ENCODE assay signal across 9 mouse cellular contexts in genomic region chr2:109677221-109678089, GRCm38 (mm10). TPM values are rescaled to one million over a fixed set of nuclear protein-coding genes. Genes with fewer than 3 reads are reported as not detected.
DNase-seq lines count a peak whose midpoint lies in the region; ATAC-seq lines count a peak whose summit lies in the region.
"Had no signal": no experiment of that assay in that cellular context is flagged by ENCODE, and none has a peak within 500 bp of the region (broad histone marks: within the 10 kb centered on the region; RNA-seq: fewer than 3 reads in every experiment).

No protein-coding gene starts in this region.

- no peak overlapping the region for H3K27ac ChIP-seq in lung, embryonic 16.5 days (ENCODE audit: low read length)
- no peak overlapping the region for H3K27ac ChIP-seq in limb, embryonic 13.5 days

- H3K4me3 ChIP-seq in lung, embryonic 16.5 days (ENCODE audit: low read length): peak overlapping the region; percentile 28
- H3K4me3 ChIP-seq in limb, embryonic 13.5 days: peak overlapping the region; percentile 49
- H3K4me3 ChIP-seq: erythroblast, embryonic 14.5 days had no signal

- WGBS in lung, embryonic 16.5 days: under 1% methylated on average over 50 of the region's 50 CpGs
- WGBS in limb, embryonic 13.5 days: under 1% methylated on average over 48 of the region's 50 CpGs

- H3K27me3 ChIP-seq in lung, embryonic 16.5 days (ENCODE audit: control insufficient read depth, insufficient read depth, low read depth, low read length): peaks cover 58% of the 10 kb centered on the region
- H3K27me3 ChIP-seq in limb, embryonic 13.5 days: peaks cover 64% of the 10 kb centered on the region

- H3K9me3 ChIP-seq in lung, embryonic 16.5 days (ENCODE audit: control insufficient read depth, low read length): no peaks in the 10 kb centered on the region
- no peaks in the 10 kb centered on the region for H3K9me3 ChIP-seq in limb, embryonic 13.5 days

- 0 out of 2 replicates have a peak, but pooled peaks have one; percentile 20 for ATAC-seq in lung, embryonic 16.5 days (ENCODE audit: low read depth)
- peak; percentile 38 for ATAC-seq in limb, embryonic 13.5 days (ENCODE audit: low FRiP score, low read depth)

- no peaks in the 10 kb centered on the region for H3K36me3 ChIP-seq in lung, embryonic 16.5 days (ENCODE audit: control insufficient read depth, insufficient read depth, low read length)
- no peaks in the 10 kb centered on the region for H3K36me3 ChIP-seq in limb, embryonic 13.5 days

- DNase-seq in lung, postnatal 4 days: no peak
- peak; percentile 88 for DNase-seq in cerebellum, adult 9-11 months
- DNase-seq in frontal cortex, postnatal 36 days (ENCODE audit: low spot score in 2 of 2): peak; percentile 50 to 57
- peak; percentile 62 for DNase-seq in right cerebral cortex, adult 18-20 months
- no peak for DNase-seq in c-Kit-positive CD71-positive TER-119-positive erythroid progenitor cells, embryonic 14.5 days (ENCODE audit: low spot score)
- DNase-seq in adipocyte (ENCODE audit: low spot score): no peak

- H3K9ac ChIP-seq in lung, embryonic 16.5 days (ENCODE audit: low read length): no peak overlapping the region
- peak overlapping the region; percentile 35; the same call in 1 of the 2 replicates for H3K9ac ChIP-seq in limb, embryonic 13.5 days

- 0 out of 2 replicates have a peak, but pooled peaks cover 2% of the 10 kb centered on the region for H3K4me1 ChIP-seq in lung, embryonic 16.5 days (replicated peaks; ENCODE audit: control insufficient read depth, insufficient read depth, low read length)
- H3K4me1 ChIP-seq in limb, embryonic 13.5 days: peaks cover 31% of the 10 kb centered on the region

- H3K4me2 ChIP-seq in lung, embryonic 16.5 days (ENCODE audit: low read depth, low read length): peak overlapping the region; percentile 41
- H3K4me2 ChIP-seq in limb, embryonic 13.5 days (replicated peaks): peak overlapping the region; percentile 92

RNA-seq across cellular contexts. Expression of gene Bdnf, which starts 3.0 kb away (rescaled TPM):
- polyA plus RNA-seq in lung, embryonic 16.5 days (2015; fragmentation: Nextera tagmentation; extraction: Ambion mirVana): 0.58 and 0.79 TPM in 2 replicates
- polyA plus RNA-seq in limb, embryonic 13.5 days (2015; fragmentation: Nextera tagmentation; extraction: Ambion mirVana): 3.2 and 3.4 TPM in 2 replicates
- polyA plus RNA-seq: erythroblast, embryonic 14.5 days had no signal

Comparison
In these comparisons a context has a peak if more than half of its experiments do, and no peak if none do; other contexts are left out.
1. DNase-seq: peak in cerebellum, adult 9-11 months (single experiment), frontal cortex, postnatal 36 days (2 of 2) and right cerebral cortex, adult 18-20 months (single experiment); none in lung, postnatal 4 days (0 of 2), c-Kit-positive CD71-positive TER-119-positive erythroid progenitor cells, embryonic 14.5 days (single experiment) and adipocyte (single experiment).